Mouse (Mus musculus) ovary, postnatal 36 days (tissue): ENCODE measurements around the gene Slc50a1.
A peak's percentile ranks its signal among the peaks of the same experiment; 100 is the strongest.

ENCODE experiments used
- DNase-seq: peaks from one replicate; pipeline ENCODE4 v3.0.0; 2022; ENCODE audit warnings: low spot score, mixed read lengths

The Slc50a1 gene

GRCm38 (mm10) chr3:89231345-89231744 lies 39.0 kb downstream of the Slc50a1 start:
- DNase-seq: no peak

- DNase-seq: no peak
Observed at GRCm38 (mm10) chr3:89230561-89230960, 39.8 kb downstream of the Slc50a1 start.

- DNase-seq: no peak
Observed at GRCm38 (mm10) chr3:89229276-89229675, 41.1 kb downstream of the Slc50a1 start.

GRCm38 (mm10) chr3:89228836-89229235 lies 41.5 kb downstream of the Slc50a1 start, which contains the start of gene Muc1:
Gene Muc1, plus strand, starts transcription at chr3:89229057.
- no peak for DNase-seq

- DNase-seq: peak; percentile 89
Observed at GRCm38 (mm10) chr3:89228180-89228549, 42.2 kb downstream of the Slc50a1 start.

- DNase-seq: peak; percentile 88
Observed at GRCm38 (mm10) chr3:89227307-89228179, 42.8 kb downstream of the Slc50a1 start.

- DNase-seq: no peak
Observed at GRCm38 (mm10) chr3:89226900-89227299, 43.5 kb downstream of the Slc50a1 start, which contains the start of gene Mtx1. Gene Mtx1, minus strand, starts transcription at chr3:89227088.

GRCm38 (mm10) chr3:89226361-89226760 lies 44.0 kb downstream of the Slc50a1 start:
- DNase-seq: no peak

GRCm38 (mm10) chr3:89225918-89226317 lies 44.5 kb downstream of the Slc50a1 start:
- no peak for DNase-seq

GRCm38 (mm10) chr3:89225321-89225815 lies 45.0 kb downstream of the Slc50a1 start:
- no peak for DNase-seq

GRCm38 (mm10) chr3:89224796-89225195 lies 45.6 kb downstream of the Slc50a1 start:
- DNase-seq: no peak

GRCm38 (mm10) chr3:89221167-89221566 lies 49.2 kb downstream of the Slc50a1 start:
- DNase-seq: no peak

GRCm38 (mm10) chr3:89219546-89219945 lies 50.8 kb downstream of the Slc50a1 start:
- no peak for DNase-seq

GRCm38 (mm10) chr3:89218271-89218670 lies 52.1 kb downstream of the Slc50a1 start:
- DNase-seq: no peak
